Mouse (Mus musculus) thymus, adult 2 months (tissue): ENCODE results near the gene Dpyd. TPM values are rescaled to one million over a fixed set of nuclear protein-coding genes. Genes with fewer than 3 reads are reported as not detected.

Source experiments
- DNase-seq: peaks from one replicate; pipeline ENCODE4 v3.0.0; 2021
- H3K27ac ChIP-seq: fragments of 200-500 bp; 2 replicates; pipeline ENCODE4 v1.5.1; 2012; ENCODE audit warnings: low read length, control low read depth; ENCODE audit not compliant: control insufficient read depth, insufficient read depth
- H3K27me3 ChIP-seq: fragments of 200-500 bp; 2 replicates; pipeline ENCODE4 v1.6.1; 2012; ENCODE audit warnings: mild to moderate bottlenecking, low read length, moderate library complexity, mixed read lengths; ENCODE audit not compliant: control insufficient read depth, insufficient read depth
- H3K36me3 ChIP-seq: fragments of 200-500 bp; 2 replicates; pipeline ENCODE4 v1.6.1; 2012; ENCODE audit warnings: mild to moderate bottlenecking, low read length, moderate library complexity; ENCODE audit not compliant: control insufficient read depth, insufficient read depth
- H3K4me1 ChIP-seq: fragments of 200-500 bp; replicated peaks from 2 replicates; pipeline ENCODE4 v1.6.1; 2012; ENCODE audit warnings: low read length; ENCODE audit not compliant: control insufficient read depth, insufficient read depth
- H3K4me3 ChIP-seq: fragments of 200-500 bp; 2 replicates; pipeline ENCODE4 v1.5.1; 2012; ENCODE audit warnings: mild to moderate bottlenecking, low read length, control low read depth, moderate library complexity; ENCODE audit not compliant: control insufficient read depth, insufficient read depth
- CTCF ChIP-seq: fragments of 200-500 bp; IDR thresholded peaks from 2 replicates; pipeline ENCODE4 v1.5.1; 2012; ENCODE audit warnings: mild to moderate bottlenecking, control low read depth, low read length, moderate library complexity, borderline replicate concordance; ENCODE audit not compliant: control insufficient read depth, poor library complexity, insufficient read depth; ENCODE audit errors: extremely low read depth
- POLR2A ChIP-seq: fragments of 200-500 bp; IDR thresholded peaks from 2 replicates; pipeline ENCODE4 v1.6.1; 2012; ENCODE audit warnings: mild to moderate bottlenecking, low read length, control low read depth, moderate library complexity; ENCODE audit not compliant: control insufficient read depth, poor library complexity, insufficient read depth; ENCODE audit errors: extremely low read depth
- WGBS: fragments of 180-500 bp; shearing (Covaris S2); methylation state at CpG from one replicate; pipeline ENCODE4 v1.1.7; 2018; 5-methylcytosine and 5-hydroxymethylcytosine counted together
- polyA plus RNA-seq: library from polyadenylated mRNA; depleted of rRNA; stranded (reverse); fragments of >200 nt; gene quantifications from 2 replicates; pipeline ENCODE4 v1.2.3, GENCODE M21; 2012

Dpyd gene
- polyA plus RNA-seq, 1 experiment: 0.85 TPM

DNA sequence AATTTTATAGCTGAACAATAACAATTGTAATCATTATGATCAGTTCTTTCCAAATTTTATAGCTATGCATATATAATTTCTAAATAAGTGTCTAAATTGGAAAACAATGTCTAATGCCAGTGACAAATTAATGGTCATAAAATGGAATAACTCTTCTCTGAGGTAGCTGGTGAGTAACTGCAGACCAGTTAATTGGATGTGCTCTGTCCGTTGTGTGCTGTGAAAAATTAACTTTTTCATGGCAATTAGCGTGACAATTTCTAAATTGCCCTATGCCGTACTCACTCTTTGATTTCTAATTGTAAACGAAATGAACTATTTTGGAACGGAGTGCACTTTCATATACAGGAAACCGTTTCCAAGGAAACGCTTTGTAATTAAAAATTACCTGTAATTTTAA lies 869.8 kb downstream of the Dpyd start:
- H3K4me3 ChIP-seq: no peak overlapping the region
- no peaks in the 10 kb centered on the region for H3K27me3 ChIP-seq
- no peaks in the 10 kb centered on the region for H3K4me1 ChIP-seq
- H3K27ac ChIP-seq: no peak overlapping the region
- no peaks in the 10 kb centered on the region for H3K36me3 ChIP-seq
- 92% methylated on average over 7 of the region's 7 CpGs for WGBS
- no peak for TF ChIP-seq POLR2A
- TF ChIP-seq CTCF: no peak
- no peak for DNase-seq

DNA sequence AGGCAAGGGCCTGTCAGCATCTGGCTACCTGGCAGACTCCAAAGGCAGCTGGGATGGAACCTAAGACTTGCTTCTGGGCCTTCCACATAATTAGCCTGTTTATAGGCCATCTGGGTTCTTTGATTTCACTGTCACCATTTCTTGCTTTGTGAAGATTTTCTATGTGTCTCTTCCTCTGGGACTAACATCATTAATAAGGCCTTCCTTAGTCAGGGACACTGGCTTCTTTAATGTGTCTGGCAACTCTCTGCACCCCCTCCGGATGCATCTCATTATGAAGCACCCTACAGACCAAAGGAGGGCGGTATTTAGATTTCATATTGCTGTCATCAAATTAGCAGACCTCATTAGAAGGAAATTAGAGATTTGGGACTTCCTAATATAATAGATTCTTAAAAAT lies 885.6 kb downstream of the Dpyd start:
- Histone ChIP-seq H3K36me3 (no peaks in the 10 kb centered on the region), H3K27me3 (no peaks in the 10 kb centered on the region), H3K27ac (no peak overlapping the region), H3K4me1 (no peaks in the 10 kb centered on the region), H3K4me3 (no peak overlapping the region)
- TF ChIP-seq POLR2A (no peak), CTCF (no peak)
- WGBS: 91% methylated on average over 2 of the region's 2 CpGs
- no peak for DNase-seq

DNA sequence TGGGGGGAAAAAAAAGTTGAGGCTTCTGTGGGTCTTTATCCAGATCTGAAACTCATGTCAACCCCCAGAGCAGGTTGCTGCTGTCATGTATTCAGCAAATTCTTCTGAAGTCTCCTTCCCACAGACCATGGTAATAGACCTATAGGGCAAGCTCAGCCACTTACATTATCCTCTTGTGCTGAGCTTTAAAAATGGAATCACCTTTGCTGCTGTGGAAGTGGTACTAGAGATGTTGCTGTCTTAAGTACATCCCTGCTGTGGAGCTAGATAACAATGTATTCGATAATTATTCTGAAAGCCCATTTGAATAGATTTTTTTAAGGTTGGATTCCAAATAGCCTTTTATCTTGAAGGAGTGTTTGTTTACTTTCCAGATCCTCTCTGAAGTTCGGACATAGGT lies 902.1 kb downstream of the Dpyd start:
- WGBS: 86% methylated on average over 2 of the region's 2 CpGs
- no peaks in the 10 kb centered on the region for H3K36me3 ChIP-seq
- TF ChIP-seq POLR2A (no peak), CTCF (no peak)
- no peak overlapping the region for H3K27ac ChIP-seq
- no peaks in the 10 kb centered on the region for H3K4me1 ChIP-seq
- H3K27me3 ChIP-seq: no peaks in the 10 kb centered on the region
- no peak for DNase-seq
- H3K4me3 ChIP-seq: no peak overlapping the region

DNA sequence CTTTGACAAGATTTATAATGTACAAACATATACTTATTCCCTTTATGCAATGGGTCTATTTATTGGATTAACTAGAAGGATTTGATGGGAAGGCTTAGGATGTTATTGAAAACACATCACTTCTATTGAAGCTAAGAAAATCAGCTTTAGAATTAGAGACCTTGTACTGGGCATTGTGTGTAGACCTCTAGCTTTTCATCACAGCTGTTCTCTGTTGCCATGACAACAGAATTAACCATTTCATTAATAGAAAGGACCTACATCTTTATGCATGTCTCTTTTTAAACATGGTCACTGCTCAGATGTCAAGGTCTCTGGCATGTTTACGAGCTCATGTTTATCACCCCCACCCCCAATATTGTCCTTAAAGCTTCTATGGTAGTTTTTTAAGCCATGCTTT lies 902.5 kb downstream of the Dpyd start:
- no peak for TF ChIP-seq POLR2A
- no peak for TF ChIP-seq CTCF
- no peaks in the 10 kb centered on the region for H3K36me3 ChIP-seq
- no peak overlapping the region for H3K27ac ChIP-seq
- no peaks in the 10 kb centered on the region for H3K4me1 ChIP-seq
- 69% methylated on average over 1 of the region's 1 CpGs for WGBS
- no peak for DNase-seq
- H3K4me3 ChIP-seq: no peak overlapping the region
- H3K27me3 ChIP-seq: no peaks in the 10 kb centered on the region

DNA sequence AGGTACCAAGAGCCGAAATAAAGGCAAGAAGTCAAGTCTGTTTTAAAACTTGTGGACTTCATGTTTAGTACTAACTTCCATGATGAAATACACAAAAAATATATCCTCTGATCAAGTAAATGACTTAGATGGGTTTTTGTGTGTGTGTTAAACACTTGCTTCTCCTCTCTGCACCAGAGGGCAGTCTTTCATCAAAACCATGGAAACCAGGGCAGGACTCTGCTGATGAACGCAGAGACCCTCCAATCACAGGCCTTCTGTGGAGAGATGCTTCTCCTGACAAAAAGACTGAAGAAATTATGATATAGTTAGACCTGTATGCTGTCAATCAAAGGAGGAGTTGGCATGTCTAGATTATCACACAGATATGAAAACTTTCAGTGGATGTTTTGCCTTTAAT lies 905.8 kb downstream of the Dpyd start:
- no peak overlapping the region for H3K27ac ChIP-seq
- H3K4me1 ChIP-seq: no peaks in the 10 kb centered on the region
- H3K36me3 ChIP-seq: no peaks in the 10 kb centered on the region
- H3K4me3 ChIP-seq: no peak overlapping the region
- DNase-seq: no peak
- no peaks in the 10 kb centered on the region for H3K27me3 ChIP-seq
- TF ChIP-seq POLR2A: no peak
- TF ChIP-seq CTCF: no peak
- WGBS: 74% methylated on average over 2 of the region's 2 CpGs
